Mouse (Mus musculus): ENCODE results near the gene Glod4. TPM values are rescaled to one million over a fixed set of nuclear protein-coding genes. Genes with fewer than 3 reads are reported as not detected.

Glod4 gene
- 202 and 224 TPM in 2 replicates for polyA plus RNA-seq (2015; fragmentation: Nextera tagmentation; extraction: Ambion mirVana)

DNA sequence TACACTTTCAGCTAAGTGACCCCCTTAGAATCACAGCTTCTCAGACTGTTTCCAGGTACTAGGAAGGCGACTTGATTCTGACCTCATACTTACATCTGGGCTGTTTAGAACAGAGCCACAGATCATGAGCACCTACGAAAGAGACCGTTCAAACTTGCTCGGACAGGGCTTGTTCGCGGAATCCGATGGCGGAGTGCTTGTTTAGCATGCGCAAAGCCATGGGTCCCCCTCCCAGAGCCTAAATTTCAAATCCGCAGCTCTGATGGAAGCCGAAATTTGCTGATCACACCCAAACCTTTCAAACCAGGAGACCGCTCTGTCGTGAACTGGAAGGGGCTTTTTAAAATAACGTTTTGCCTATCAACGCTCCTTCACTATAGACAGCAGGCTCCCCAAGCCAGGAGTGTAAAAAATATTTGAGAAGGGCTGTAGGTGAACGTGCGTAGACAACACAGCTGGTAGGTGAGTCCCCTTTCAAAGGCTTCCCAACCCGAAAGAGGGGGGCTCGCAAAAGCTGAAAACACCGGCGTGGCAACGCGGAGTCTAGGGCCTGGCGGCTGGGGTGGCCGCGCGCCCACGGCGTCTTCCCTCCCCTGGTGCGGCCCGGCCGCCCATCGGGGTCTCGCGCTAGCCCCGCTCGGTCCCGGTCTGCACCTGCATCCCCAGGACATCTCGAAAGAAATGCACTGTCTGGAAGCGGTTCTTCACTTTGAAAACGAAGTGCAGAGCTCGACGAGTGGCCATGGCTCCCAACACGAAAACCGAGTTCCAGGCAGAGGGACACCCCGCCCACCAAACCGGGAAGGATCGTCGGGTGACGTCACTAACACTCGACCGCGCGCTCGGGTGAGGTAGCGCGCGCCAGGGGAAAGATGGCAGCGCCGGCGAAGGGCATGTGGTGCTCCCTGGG lies at the start of gene Glod4, which contains the start of gene Mrm3:
Gene Glod4 (minus strand): TSS at position 825 of the 910 bp plus-strand sequence.
Gene Mrm3 (plus strand): TSS at position 815 of the 910 bp plus-strand sequence.

GRCm38 (mm10) chr11:76217390-76217800 lies 26.1 kb downstream of the Glod4 start, which contains the start of the genes Dbil5 and Gemin4:
Gene Dbil5 (plus strand): TSS chr11:76217608.
Gene Gemin4 (minus strand): TSS chr11:76217664.

GRCm38 (mm10) chr11:76179495-76180145 lies 63.9 kb downstream of the Glod4 start, which contains the start of the genes Vps53 and Fam57a:
Gene Vps53 (minus strand): TSS chr11:76179647.
Gene Fam57a (plus strand): TSS chr11:76179671.

Other genes with a start within 250 kb of the Glod4 start
- gene 1700016K19Rik, start 243.8 kb downstream of the Glod4 start, polyA plus RNA-seq (2015; fragmentation: Nextera tagmentation; extraction: Ambion mirVana): not detected in 2 replicates
- 16.5 and 19.6 TPM in 2 replicates for gene Rflnb, start 215.9 kb downstream of the Glod4 start, polyA plus RNA-seq (2015; fragmentation: Nextera tagmentation; extraction: Ambion mirVana)
- 28.5 and 37.6 TPM in 2 replicates for gene Vps53, start 64.1 kb downstream of the Glod4 start, polyA plus RNA-seq (2015; fragmentation: Nextera tagmentation; extraction: Ambion mirVana)
- 10.9 and 16.7 TPM in 2 replicates for gene Fam57a, start 64.1 kb downstream of the Glod4 start, polyA plus RNA-seq (2015; fragmentation: Nextera tagmentation; extraction: Ambion mirVana)
- gene Dbil5, start 26.1 kb downstream of the Glod4 start, polyA plus RNA-seq (2015; fragmentation: Nextera tagmentation; extraction: Ambion mirVana): 1.2 and 1.4 TPM in 2 replicates
- gene Gemin4, start 26.1 kb downstream of the Glod4 start, polyA plus RNA-seq (2015; fragmentation: Nextera tagmentation; extraction: Ambion mirVana): 7.8 and 12.8 TPM in 2 replicates
- gene Mrm3, start within 50 bp of the Glod4 start, polyA plus RNA-seq (2015; fragmentation: Nextera tagmentation; extraction: Ambion mirVana): 11.7 and 20.3 TPM in 2 replicates
- 19.3 and 22.1 TPM in 2 replicates for gene Nxn, start 155.4 kb upstream of the Glod4 start, polyA plus RNA-seq (2015; fragmentation: Nextera tagmentation; extraction: Ambion mirVana)
- gene Timm22, start 163.2 kb upstream of the Glod4 start, polyA plus RNA-seq (2015; fragmentation: Nextera tagmentation; extraction: Ambion mirVana): 129 and 131 TPM in 2 replicates